Mouse (Mus musculus): ENCODE results near the gene Senp3. TPM values are rescaled to one million over a fixed set of nuclear protein-coding genes. Genes with fewer than 3 reads are reported as not detected.

The Senp3 gene
- polyA plus RNA-seq, 2 experiments, result 21.0 to 45.8 TPM

DNA sequence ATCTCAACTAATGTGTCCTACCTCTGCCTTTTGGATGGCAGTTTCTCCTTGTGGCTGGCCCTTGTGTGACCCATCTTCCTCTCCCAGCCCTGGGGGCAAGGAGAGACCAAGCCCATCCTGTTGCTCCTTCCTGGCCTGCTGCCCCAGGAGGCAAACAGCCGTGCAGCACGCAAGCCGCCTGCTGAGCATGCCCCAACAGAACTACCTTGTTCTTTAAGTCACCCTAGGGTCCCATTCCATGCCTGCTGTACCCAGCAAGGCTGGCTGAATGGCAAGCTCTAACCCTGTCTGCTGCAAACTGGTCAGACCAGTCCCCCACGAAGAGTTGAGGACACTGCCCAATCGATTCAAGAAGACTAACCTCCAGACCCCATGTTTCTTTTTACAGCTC is 25.8 kb downstream of the Senp3 start:
- DNase-seq (ENCODE audit: low read depth in 3 of 3, low spot score in 3 of 3) (no peak), ATAC-seq (ENCODE audit: insufficient read depth) (no peak)
- no peak overlapping the region for H3K9ac ChIP-seq (replicated peaks)

DNA sequence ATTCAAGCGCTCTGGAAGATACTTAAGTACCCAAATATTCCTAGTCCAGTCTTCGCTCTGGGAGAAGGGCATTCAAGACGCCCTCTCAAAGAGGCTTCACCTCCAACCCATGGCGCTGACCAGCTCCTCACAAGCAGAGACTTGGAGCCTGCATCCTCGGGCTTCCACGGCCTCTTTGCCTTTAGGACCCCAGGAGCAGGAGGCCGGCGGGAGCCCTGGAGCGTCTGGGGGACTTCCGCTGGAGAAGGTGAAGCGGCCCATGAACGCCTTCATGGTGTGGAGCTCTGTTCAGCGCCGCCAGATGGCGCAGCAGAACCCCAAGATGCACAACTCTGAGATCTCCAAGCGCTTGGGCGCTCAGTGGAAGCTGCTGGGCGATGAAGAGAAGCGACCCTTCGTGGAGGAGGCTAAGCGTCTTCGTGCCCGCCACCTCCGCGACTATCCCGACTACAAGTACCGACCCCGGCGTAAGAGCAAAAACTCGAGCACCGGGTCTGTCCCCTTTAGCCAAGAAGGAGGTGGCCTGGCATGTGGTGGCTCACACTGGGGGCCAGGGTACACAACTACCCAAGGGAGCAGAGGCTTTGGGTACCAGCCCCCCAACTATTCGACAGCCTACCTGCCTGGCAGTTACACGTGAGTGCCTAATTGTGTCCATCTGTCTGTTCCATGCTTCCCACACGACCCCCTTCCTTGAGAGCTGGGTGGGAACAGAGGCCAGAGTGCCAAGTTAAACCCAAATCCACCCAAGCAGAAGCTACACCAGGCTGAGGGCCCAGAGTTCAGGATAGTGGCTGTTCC is 26.4 kb downstream of the Senp3 start, which contains the start of gene Sox15:
Sox15 (plus strand) TSS at position 51 of the 801 bp plus-strand sequence.
- H3K4me3 ChIP-seq (ENCODE audit: insufficient read depth in 1 of 2, low read depth in 2 of 2, low read length in 2 of 2), result no peak within 1 kb of the TSS
- H3K36me3 ChIP-seq (replicated peaks; ENCODE audit: control insufficient read depth, insufficient read depth, low read depth), result peaks cover 44% of the 10 kb centered on the region
- peak; percentile 51; the same call in 1 of the 2 replicates for ATAC-seq (ENCODE audit: insufficient read depth)
- TF ChIP-seq CTCF (IDR thresholded peaks at IDR 0.05; ENCODE audit: low read depth), result peak; percentile 86
- no peak for TF ChIP-seq EP300 (IDR thresholded peaks at IDR 0.05; ENCODE audit: low read depth)
- H3K4me2 ChIP-seq (ENCODE audit: low read depth), result no peak within 1 kb of the TSS
- H3K27ac ChIP-seq, result no peak within 1 kb of the TSS
- WGBS (ENCODE audit: insufficient replicate concordance), result 41% methylated on average over 34 of the region's 34 CpGs
- H3K9me3 ChIP-seq (ENCODE audit: control insufficient read depth, low read length), result no peaks in the 10 kb centered on the region
- peak in 1 of 3 experiments; percentile 45 for DNase-seq (ENCODE audit: low read depth in 3 of 3, low spot score in 3 of 3)
- no peak within 1 kb of the TSS for H3K9ac ChIP-seq (replicated peaks)
- H3K27me3 ChIP-seq (ENCODE audit: control insufficient read depth, insufficient read depth, low read length), result no peaks in the 10 kb centered on the region
- H3K4me1 ChIP-seq (replicated peaks; ENCODE audit: control insufficient read depth in 2 of 2, insufficient read depth in 2 of 2, low read length in 1 of 2), result peaks cover 3 to 9% of the 10 kb centered on the region in 2 experiments

More for the DNA sequence above, 25.8 kb downstream of the Senp3 start:
- no peaks in the 10 kb centered on the region for H3K27me3 ChIP-seq (ENCODE audit: control insufficient read depth, insufficient read depth, low read length)
- no peak overlapping the region for H3K4me3 ChIP-seq (ENCODE audit: insufficient read depth in 1 of 2, low read depth in 2 of 2, low read length in 2 of 2)
- H3K36me3 ChIP-seq (replicated peaks; ENCODE audit: control insufficient read depth, insufficient read depth, low read depth), result peaks cover 38% of the 10 kb centered on the region
- no peak overlapping the region for H3K4me2 ChIP-seq (ENCODE audit: low read depth)
- H3K9me3 ChIP-seq (ENCODE audit: control insufficient read depth, low read length), result no peaks in the 10 kb centered on the region
- peaks cover 6 to 9% of the 10 kb centered on the region in 2 experiments for H3K4me1 ChIP-seq (replicated peaks; ENCODE audit: control insufficient read depth in 2 of 2, insufficient read depth in 2 of 2, low read length in 1 of 2)
- WGBS (ENCODE audit: insufficient replicate concordance), result 86% methylated on average over 5 of the region's 5 CpGs
- TF ChIP-seq EP300 (IDR thresholded peaks at IDR 0.05; ENCODE audit: low read depth) (no peak), CTCF (IDR thresholded peaks at IDR 0.05; ENCODE audit: low read depth) (no peak)
- H3K27ac ChIP-seq, result no peak overlapping the region

DNA sequence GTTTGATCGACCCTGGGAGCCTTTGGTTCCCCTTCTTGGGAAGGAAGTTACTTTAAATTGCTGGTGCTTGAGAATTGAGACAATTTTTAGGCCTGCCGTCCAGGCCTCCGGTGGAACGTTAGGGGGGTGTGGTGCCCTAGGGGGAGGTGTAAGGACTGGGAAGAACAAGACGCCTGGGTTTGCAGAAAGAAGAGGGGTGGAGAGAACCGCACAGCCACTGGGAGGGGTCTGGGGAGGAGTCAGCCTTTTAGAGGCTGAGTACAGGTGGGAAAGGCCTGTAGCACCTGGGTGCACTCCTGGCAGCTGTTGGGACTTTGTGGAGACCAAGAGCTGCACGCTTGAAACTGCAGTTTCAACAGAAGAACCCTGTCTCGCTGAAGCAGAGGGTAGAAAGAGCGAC is 27.1 kb downstream of the Senp3 start:
- Histone ChIP-seq H3K27me3 (ENCODE audit: control insufficient read depth, insufficient read depth, low read length) (no peaks in the 10 kb centered on the region), H3K4me1 (replicated peaks; ENCODE audit: control insufficient read depth in 2 of 2, insufficient read depth in 2 of 2, low read length in 1 of 2) (peaks cover 3 to 9% of the 10 kb centered on the region in 2 experiments), H3K36me3 (replicated peaks; ENCODE audit: control insufficient read depth, insufficient read depth, low read depth) (peaks cover 51% of the 10 kb centered on the region), H3K9me3 (ENCODE audit: control insufficient read depth, low read length) (no peaks in the 10 kb centered on the region), H3K4me2 (ENCODE audit: low read depth) (no peak overlapping the region), H3K9ac (replicated peaks) (no peak overlapping the region), H3K4me3 (ENCODE audit: insufficient read depth in 1 of 2, low read depth in 2 of 2, low read length in 2 of 2) (no peak overlapping the region), H3K27ac (no peak overlapping the region)
- ATAC-seq (ENCODE audit: insufficient read depth), result no peak
- no peak for DNase-seq (ENCODE audit: low read depth in 3 of 3, low spot score in 3 of 3)
- WGBS (ENCODE audit: insufficient replicate concordance), result 39% methylated on average over 9 of the region's 9 CpGs
- TF ChIP-seq EP300 (IDR thresholded peaks at IDR 0.05; ENCODE audit: low read depth) (no peak), CTCF (IDR thresholded peaks at IDR 0.05; ENCODE audit: low read depth) (no peak)

DNA sequence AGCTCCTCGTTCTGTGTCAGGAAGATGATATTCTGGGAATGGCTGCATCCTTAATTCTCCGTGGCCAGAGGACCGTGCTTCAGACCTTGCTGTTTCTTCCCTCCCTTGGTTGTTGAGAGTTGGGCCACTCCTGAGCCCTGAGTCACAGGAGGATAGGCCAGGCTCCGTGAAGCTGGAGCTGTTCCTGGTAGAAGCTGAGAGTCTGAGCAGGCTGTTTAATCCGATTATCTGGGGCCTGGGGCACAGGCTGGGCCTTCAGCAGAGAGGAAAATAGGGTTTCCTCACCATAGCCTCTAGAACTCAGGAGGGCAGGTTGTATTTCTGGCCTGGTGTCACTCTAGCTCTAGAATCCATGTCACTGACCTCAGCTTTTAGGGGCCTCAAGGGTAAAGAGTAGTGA is 28.5 kb downstream of the Senp3 start:
- peaks cover 55% of the 10 kb centered on the region for H3K36me3 ChIP-seq (replicated peaks; ENCODE audit: control insufficient read depth, insufficient read depth, low read depth)
- no peaks in the 10 kb centered on the region for H3K27me3 ChIP-seq (ENCODE audit: control insufficient read depth, insufficient read depth, low read length)
- TF ChIP-seq CTCF (IDR thresholded peaks at IDR 0.05; ENCODE audit: low read depth) (no peak), EP300 (IDR thresholded peaks at IDR 0.05; ENCODE audit: low read depth) (no peak)
- H3K4me3 ChIP-seq (ENCODE audit: insufficient read depth in 1 of 2, low read depth in 2 of 2, low read length in 2 of 2), result no peak overlapping the region
- no peaks in the 10 kb centered on the region for H3K9me3 ChIP-seq (ENCODE audit: control insufficient read depth, low read length)
- no peak overlapping the region for H3K27ac ChIP-seq
- no peak overlapping the region for H3K4me2 ChIP-seq (ENCODE audit: low read depth)
- no peak overlapping the region for H3K9ac ChIP-seq (replicated peaks)
- 74% methylated on average over 5 of the region's 5 CpGs for WGBS (ENCODE audit: insufficient replicate concordance)
- ATAC-seq (ENCODE audit: insufficient read depth) (no peak), DNase-seq (ENCODE audit: low read depth in 3 of 3, low spot score in 3 of 3) (no peak)
- peaks cover 3 to 9% of the 10 kb centered on the region in 2 experiments for H3K4me1 ChIP-seq (replicated peaks; ENCODE audit: control insufficient read depth in 2 of 2, insufficient read depth in 2 of 2, low read length in 1 of 2)

DNA sequence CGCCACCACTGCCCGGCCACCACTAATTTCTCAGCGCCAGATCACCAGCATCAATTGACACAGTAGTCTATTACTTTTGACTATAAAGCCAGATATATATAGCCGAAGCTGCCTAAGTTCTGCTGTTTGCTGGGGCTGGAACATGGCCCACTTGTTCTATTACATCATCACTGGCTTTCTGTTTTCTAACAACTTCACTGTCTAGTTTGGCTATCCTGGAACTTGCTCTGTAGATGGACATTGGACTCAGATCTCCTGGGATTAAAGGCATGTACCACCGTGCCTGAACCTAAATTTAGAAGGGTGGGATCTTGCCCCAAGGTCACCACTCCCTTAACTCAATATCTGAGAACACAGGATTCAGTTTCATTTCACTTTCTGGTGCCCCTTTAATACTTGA is 36.0 kb downstream of the Senp3 start:
- ATAC-seq (ENCODE audit: insufficient read depth), result no peak
- WGBS (ENCODE audit: insufficient replicate concordance), result 84% methylated on average over 5 of the region's 5 CpGs
- DNase-seq (ENCODE audit: low read depth in 3 of 3, low spot score in 3 of 3), result no peak
- Histone ChIP-seq H3K9me3 (ENCODE audit: control insufficient read depth, low read length) (no peaks in the 10 kb centered on the region), H3K9ac (replicated peaks) (no peak overlapping the region), H3K4me1 (replicated peaks; ENCODE audit: control insufficient read depth in 2 of 2, insufficient read depth in 2 of 2, low read length in 1 of 2) (no peaks in the 10 kb centered on the region), H3K4me3 (ENCODE audit: insufficient read depth in 1 of 2, low read depth in 2 of 2, low read length in 2 of 2) (no peak overlapping the region), H3K36me3 (replicated peaks; ENCODE audit: control insufficient read depth, insufficient read depth, low read depth) (peaks cover 79% of the 10 kb centered on the region), H3K4me2 (ENCODE audit: low read depth) (no peak overlapping the region), H3K27me3 (ENCODE audit: control insufficient read depth, insufficient read depth, low read length) (no peaks in the 10 kb centered on the region), H3K27ac (no peak overlapping the region)
- no peak for TF ChIP-seq EP300 (IDR thresholded peaks at IDR 0.05; ENCODE audit: low read depth)
- no peak for TF ChIP-seq CTCF (IDR thresholded peaks at IDR 0.05; ENCODE audit: low read depth)
